In the genomic region with DNA sequence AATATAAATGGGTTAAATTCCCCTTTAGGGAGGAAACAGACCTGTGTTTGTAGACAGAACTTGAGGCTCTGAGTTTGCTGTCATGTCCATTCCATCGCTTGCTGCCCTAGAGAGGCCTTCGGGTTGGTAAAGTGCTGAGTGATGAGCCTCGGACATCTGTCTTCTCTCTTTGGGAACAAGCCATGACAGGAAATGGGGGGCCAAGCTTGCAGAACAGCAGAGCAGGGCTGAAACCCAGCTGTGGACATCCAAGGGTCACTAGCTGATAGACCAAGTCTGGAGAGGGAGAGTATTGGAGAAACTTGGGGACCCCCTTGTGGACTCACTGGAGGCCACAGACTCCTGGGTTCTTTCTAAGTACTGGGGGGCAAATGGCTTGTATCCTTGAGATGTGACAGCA, we compare ENCODE assay signal across 12 mouse cellular contexts.
DNase-seq lines count a peak whose midpoint lies in the region; ATAC-seq and TF ChIP-seq lines count a peak whose summit lies in the region.
"Had no signal": no experiment of that assay in that cellular context is flagged by ENCODE, and none has a peak within 500 bp of the region (broad histone marks: within the 10 kb centered on the region; RNA-seq: fewer than 3 reads in every experiment).

No protein-coding gene starts in this region.

- TF ChIP-seq CTCF in liver, adult 2 months (IDR thresholded peaks at IDR 0.05; ENCODE audit: low read depth, low read length), result no peak
- no peak for TF ChIP-seq CTCF in bone marrow macrophage, adult 2 months (IDR thresholded peaks at IDR 0.05; ENCODE audit: low read depth, low read length)

- no peaks in the 10 kb centered on the region for H3K27me3 ChIP-seq in heart, embryonic 14.5 days (ENCODE audit: control insufficient read depth, insufficient read depth, low read length)
- no peaks in the 10 kb centered on the region for H3K27me3 ChIP-seq in liver, adult 2 months (ENCODE audit: control insufficient read depth, insufficient read depth, low read length)
- H3K27me3 ChIP-seq in liver, embryonic 11.5 days (replicated peaks; ENCODE audit: control insufficient read depth, insufficient read depth, low read length), result no peaks in the 10 kb centered on the region
- H3K27me3 ChIP-seq: midbrain, embryonic 12.5 days had no signal

- peaks cover 65 to 81% of the 10 kb centered on the region in 2 experiments for H3K4me1 ChIP-seq in heart, embryonic 14.5 days (ENCODE audit: control insufficient read depth in 2 of 2, insufficient read depth in 2 of 2, low read length in 2 of 2)
- H3K4me1 ChIP-seq in liver, adult 2 months (ENCODE audit: control insufficient read depth, insufficient read depth, low read length), result no peaks in the 10 kb centered on the region
- peaks cover 17% of the 10 kb centered on the region for H3K4me1 ChIP-seq in liver, embryonic 11.5 days (replicated peaks; ENCODE audit: control insufficient read depth, insufficient read depth, low read length)
- H3K4me1 ChIP-seq in bone marrow macrophage, adult 2 months (ENCODE audit: control insufficient read depth, insufficient read depth, low read length), result peaks cover 58% of the 10 kb centered on the region

- no peak for DNase-seq in heart, postnatal 14 days
- DNase-seq in liver, adult 2 months (ENCODE audit: extremely low read depth, low read depth, low spot score), result no peak
- DNase-seq in liver, embryonic 11.5 days (ENCODE audit: low spot score), result no peak
- peak; percentile 49 for DNase-seq in kidney, postnatal 14 days
- no peak for DNase-seq in ovary, postnatal 14 days (ENCODE audit: low spot score)
- DNase-seq in layer of hippocampus, adult 9-10 months (ENCODE audit: low spot score), result no peak
- DNase-seq: thymus, adult 18-20 months had no signal

- H3K36me3 ChIP-seq in heart, embryonic 14.5 days (ENCODE audit: control insufficient read depth, insufficient read depth, low read length), result no peaks in the 10 kb centered on the region
- no peaks in the 10 kb centered on the region for H3K36me3 ChIP-seq in liver, adult 2 months (ENCODE audit: control insufficient read depth, insufficient read depth, low read length)
- no peaks in the 10 kb centered on the region for H3K36me3 ChIP-seq in liver, embryonic 11.5 days (ENCODE audit: control insufficient read depth, insufficient read depth, low read length)
- H3K36me3 ChIP-seq: embryonic facial prominence, embryonic 10.5 days; midbrain, embryonic 12.5 days had no signal

- H3K79me2 ChIP-seq in liver, adult 2 months (ENCODE audit: control insufficient read depth, insufficient read depth, low read length), result no peaks in the 10 kb centered on the region

- no peak for ATAC-seq in heart, embryonic 14.5 days (ENCODE audit: insufficient number of reproducible peaks, insufficient read depth, low FRiP score, low read depth)
- ATAC-seq in liver, embryonic 11.5 days (replicated peaks; ENCODE audit: low FRiP score), result no peak

- H3K9me3 ChIP-seq in heart, embryonic 14.5 days (ENCODE audit: control insufficient read depth, low read length), result no peaks in the 10 kb centered on the region
- H3K9me3 ChIP-seq in liver, embryonic 11.5 days (ENCODE audit: control insufficient read depth, low read length), result no peaks in the 10 kb centered on the region
- H3K9me3 ChIP-seq: embryonic facial prominence, embryonic 10.5 days; midbrain, embryonic 12.5 days had no signal

- H3K4me3 ChIP-seq in heart, embryonic 14.5 days (ENCODE audit: control insufficient read depth in 1 of 2, insufficient read depth in 1 of 2, low read depth in 1 of 2, low read length in 2 of 2), result no peak overlapping the region
- no peak overlapping the region for H3K4me3 ChIP-seq in liver, adult 2 months (ENCODE audit: insufficient read depth, low read depth, low read length)
- no peak overlapping the region for H3K4me3 ChIP-seq in liver, embryonic 11.5 days (ENCODE audit: low read depth, low read length)
- no peak overlapping the region for H3K4me3 ChIP-seq in bone marrow macrophage, adult 2 months (ENCODE audit: insufficient read depth, low read length)
- H3K4me3 ChIP-seq: embryonic facial prominence, embryonic 10.5 days; midbrain, embryonic 12.5 days had no signal

- no peak overlapping the region for H3K9ac ChIP-seq in heart, embryonic 14.5 days (ENCODE audit: low read length)
- H3K9ac ChIP-seq in liver, adult 2 months (ENCODE audit: low read depth, low read length), result no peak overlapping the region
- H3K9ac ChIP-seq in liver, embryonic 11.5 days (ENCODE audit: low read depth, low read length), result no peak overlapping the region
- H3K9ac ChIP-seq: liver, embryonic 14.5 days; midbrain, embryonic 12.5 days had no signal

- no peak for TF ChIP-seq POLR2A in liver, adult 2 months (IDR thresholded peaks at IDR 0.05; ENCODE audit: extremely low read depth, insufficient read depth, low read length)
- TF ChIP-seq POLR2A in bone marrow macrophage, adult 2 months (IDR thresholded peaks at IDR 0.05; ENCODE audit: borderline replicate concordance, low read depth, low read length), result no peak

- H3K4me2 ChIP-seq in heart, embryonic 14.5 days (ENCODE audit: low read length), result no peak overlapping the region
- H3K4me2 ChIP-seq in liver, embryonic 11.5 days, result no peak overlapping the region
- H3K4me2 ChIP-seq: midbrain, embryonic 12.5 days had no signal

- 45% methylated on average over 3 of the region's 3 CpGs for WGBS in heart, embryonic 14.5 days
- WGBS in liver, adult 2 months, result 80% methylated on average over 3 of the region's 3 CpGs
- WGBS in liver, embryonic 11.5 days, result 60% methylated on average over 3 of the region's 3 CpGs

- H3K27ac ChIP-seq in heart, embryonic 14.5 days (replicated peaks in 1 of 2; ENCODE audit: control insufficient read depth in 1 of 2, insufficient read depth in 1 of 2, low read depth in 2 of 2, low read length in 2 of 2), result peak overlapping the region; percentile 66 to 83; a peak in 3 of 4 replicates
- H3K27ac ChIP-seq in liver, adult 2 months (replicated peaks; ENCODE audit: insufficient read depth, low read depth, low read length), result peak overlapping the region; percentile 57; the same call in 1 of the 2 replicates
- H3K27ac ChIP-seq in liver, embryonic 11.5 days (ENCODE audit: low read depth, low read length), result no peak overlapping the region
- peak overlapping the region; percentile 96 for H3K27ac ChIP-seq in bone marrow macrophage, adult 2 months (ENCODE audit: insufficient read depth, low read depth, low read length)
- H3K27ac ChIP-seq: liver, embryonic 14.5 days; midbrain, embryonic 12.5 days had no signal

- intact Hi-C loops in heart, postnatal 14 days (cut with DNase I), result loop anchor here (2.0 kb wide), 1 partner anchor 24 kb away; no protein-coding TSS in a partner anchor
